Mouse (Mus musculus) cerebellum, adult 2 months (tissue): ENCODE results near the gene Dlk1.

Experiments
- CTCF ChIP-seq: fragments of 200-500 bp; IDR thresholded peaks from 2 replicates; pipeline ENCODE4 v1.5.1; 2011; ENCODE audit warnings: low read depth, mild to moderate bottlenecking, control low read depth, low read length, moderate library complexity, borderline replicate concordance; ENCODE audit not compliant: insufficient read depth
- POLR2A ChIP-seq: fragments of 200-500 bp; IDR thresholded peaks from 2 replicates; pipeline ENCODE4 v1.6.1; 2011; ENCODE audit warnings: low read length, control low read depth, borderline replicate concordance; ENCODE audit not compliant: insufficient read depth

GRCm38 (mm10) chr12:109437559-109438350 is 14.9 kb upstream of the Dlk1 start:
- TF ChIP-seq POLR2A: no peak
- peak; percentile 58; the same call in 1 of the 2 replicates for TF ChIP-seq CTCF
